Mouse (Mus musculus): ENCODE measurements at regions not wholly inside any gene's neighbourhood (a gene's known extent, or its start where the extent isn't known, plus 50 kb on each side); places are given as distances from the start of the nearest gene placed in this dataset.

DNA sequence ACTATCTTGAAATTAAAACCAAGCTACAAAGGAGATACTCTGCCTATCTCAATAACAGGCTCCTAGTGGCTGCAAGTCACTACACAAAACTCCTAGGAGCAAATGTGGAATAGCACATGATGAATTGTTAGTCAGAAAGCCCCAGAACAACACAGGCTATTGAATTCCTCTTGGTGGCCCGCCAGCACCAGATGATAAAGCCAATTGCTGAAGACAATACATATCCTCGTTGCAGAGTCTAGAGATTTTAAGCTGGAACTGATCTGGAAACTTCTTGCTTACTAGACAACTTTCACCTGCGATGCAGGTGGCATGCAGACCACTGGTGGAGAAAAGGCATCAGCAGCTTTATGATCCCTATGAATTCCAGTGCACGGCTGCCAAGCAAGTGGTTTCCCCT is 126.5 kb upstream of the Eya4 start:
- Histone ChIP-seq H3K27ac (ENCODE audit: insufficient read depth, low read depth, low read length, poor library complexity, severe bottlenecking) (no peak overlapping the region), H3K4me1 (ENCODE audit: control insufficient read depth in 2 of 2, insufficient read depth in 2 of 2, low read length in 2 of 2, poor library complexity in 1 of 2) (no peaks in the 10 kb centered on the region), H3K36me3 (ENCODE audit: control insufficient read depth, insufficient read depth, low read length, poor library complexity, severe bottlenecking) (no peaks in the 10 kb centered on the region), H3K9ac (ENCODE audit: insufficient read depth, low read depth, low read length, poor library complexity, severe bottlenecking) (no peak overlapping the region), H3K9me3 (ENCODE audit: control insufficient read depth, insufficient read depth, low read depth, low read length) (no peaks in the 10 kb centered on the region), H3K4me3 (ENCODE audit: insufficient read depth in 1 of 2, low read depth in 1 of 2, low read length in 2 of 2, poor library complexity in 1 of 2, severe bottlenecking in 1 of 2) (no peak overlapping the region)
- in situ Hi-C loops (cut with MboI; ENCODE audit: low sequenced_read_pairs in 2 of 2, unreplicated experiment in 2 of 2) = no loop called here
- DNase-seq (ENCODE audit: low read depth, low spot score) = no peak
- TF ChIP-seq MAFK (IDR thresholded peaks at IDR 0.05; ENCODE audit: insufficient read depth, low read depth, low read length) (no peak), CHD2 (IDR thresholded peaks at IDR 0.05; ENCODE audit: low read depth, low read length) (no peak), ZC3H11A (IDR thresholded peaks at IDR 0.05; ENCODE audit: borderline replicate concordance, low read depth, low read length) (no peak), ZNF384 (IDR thresholded peaks at IDR 0.05; ENCODE audit: low read depth, low read length) (no peak), HCFC1 (IDR thresholded peaks at IDR 0.05; ENCODE audit: borderline replicate concordance, insufficient read depth, low read length) (no peak)

DNA sequence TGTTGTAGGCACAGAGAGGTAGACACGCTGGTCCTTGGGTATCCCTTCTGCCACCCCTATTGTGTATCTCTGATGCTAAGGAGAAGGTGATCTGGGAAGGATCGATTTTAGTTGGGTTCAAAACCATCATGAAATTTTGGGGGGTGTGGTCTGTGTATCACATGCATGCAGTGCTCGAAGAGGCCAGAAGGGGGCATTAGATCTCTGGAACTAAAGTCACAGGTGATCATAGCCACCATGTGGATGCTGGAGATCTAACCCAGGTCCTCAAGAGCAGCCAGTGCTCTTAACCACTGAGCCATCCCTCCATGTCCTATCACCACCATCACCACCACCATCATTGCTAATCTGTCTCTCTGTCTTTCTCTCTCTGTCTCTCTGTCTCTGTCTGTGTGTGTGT is 100.4 kb upstream of the Eya4 start:
- Histone ChIP-seq H3K36me3 (ENCODE audit: control insufficient read depth, insufficient read depth, low read length, poor library complexity, severe bottlenecking) (no peaks in the 10 kb centered on the region), H3K27ac (ENCODE audit: insufficient read depth, low read depth, low read length, poor library complexity, severe bottlenecking) (no peak overlapping the region), H3K9ac (ENCODE audit: insufficient read depth, low read depth, low read length, poor library complexity, severe bottlenecking) (no peak overlapping the region), H3K9me3 (ENCODE audit: control insufficient read depth, insufficient read depth, low read depth, low read length) (no peaks in the 10 kb centered on the region), H3K4me3 (ENCODE audit: insufficient read depth in 1 of 2, low read depth in 1 of 2, low read length in 2 of 2, poor library complexity in 1 of 2, severe bottlenecking in 1 of 2) (no peak overlapping the region), H3K4me1 (ENCODE audit: control insufficient read depth in 2 of 2, insufficient read depth in 2 of 2, low read length in 2 of 2, poor library complexity in 1 of 2) (no peaks in the 10 kb centered on the region)
- in situ Hi-C loops (cut with MboI; ENCODE audit: low sequenced_read_pairs in 2 of 2, unreplicated experiment in 2 of 2) = no loop called here
- TF ChIP-seq MAFK (IDR thresholded peaks at IDR 0.05; ENCODE audit: insufficient read depth, low read depth, low read length) (no peak), HCFC1 (IDR thresholded peaks at IDR 0.05; ENCODE audit: borderline replicate concordance, insufficient read depth, low read length) (no peak), ZC3H11A (IDR thresholded peaks at IDR 0.05; ENCODE audit: borderline replicate concordance, low read depth, low read length) (no peak; the same call in 1 of the 2 replicates), CHD2 (IDR thresholded peaks at IDR 0.05; ENCODE audit: low read depth, low read length) (no peak), ZNF384 (IDR thresholded peaks at IDR 0.05; ENCODE audit: low read depth, low read length) (no peak)
- DNase-seq (ENCODE audit: low read depth, low spot score) = peak; percentile 36

DNA sequence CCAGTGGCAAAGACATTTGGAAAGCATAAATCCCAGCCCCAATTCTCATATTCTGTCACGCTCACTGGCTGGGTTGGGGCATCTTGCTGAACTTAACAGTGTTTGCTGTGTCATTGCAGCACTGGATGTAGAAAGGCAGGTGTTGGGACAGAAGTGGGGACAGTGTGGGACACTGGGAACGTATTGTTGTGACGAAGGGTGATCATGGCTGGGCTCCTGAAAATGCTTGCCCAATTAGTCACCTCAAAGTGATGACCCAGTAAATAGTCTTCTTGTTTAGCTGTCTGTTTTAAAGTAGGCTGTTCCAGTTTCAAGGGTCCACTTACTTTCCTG is 100.0 kb upstream of the Eya4 start:
- no peaks in the 10 kb centered on the region for H3K4me1 ChIP-seq (ENCODE audit: control insufficient read depth in 2 of 2, insufficient read depth in 2 of 2, low read length in 2 of 2, poor library complexity in 1 of 2)
- no peaks in the 10 kb centered on the region for H3K36me3 ChIP-seq (ENCODE audit: control insufficient read depth, insufficient read depth, low read length, poor library complexity, severe bottlenecking)
- no peak for DNase-seq (ENCODE audit: low read depth, low spot score)
- in situ Hi-C loops (cut with MboI; ENCODE audit: low sequenced_read_pairs in 2 of 2, unreplicated experiment in 2 of 2) = no loop called here
- no peak overlapping the region for H3K27ac ChIP-seq (ENCODE audit: insufficient read depth, low read depth, low read length, poor library complexity, severe bottlenecking)
- H3K9me3 ChIP-seq (ENCODE audit: control insufficient read depth, insufficient read depth, low read depth, low read length) = no peaks in the 10 kb centered on the region
- TF ChIP-seq ZC3H11A (IDR thresholded peaks at IDR 0.05; ENCODE audit: borderline replicate concordance, low read depth, low read length) (no peak), ZNF384 (IDR thresholded peaks at IDR 0.05; ENCODE audit: low read depth, low read length) (no peak), MAFK (IDR thresholded peaks at IDR 0.05; ENCODE audit: insufficient read depth, low read depth, low read length) (no peak)
- no peak overlapping the region for H3K9ac ChIP-seq (ENCODE audit: insufficient read depth, low read depth, low read length, poor library complexity, severe bottlenecking)
- H3K4me3 ChIP-seq (ENCODE audit: insufficient read depth in 1 of 2, low read depth in 1 of 2, low read length in 2 of 2, poor library complexity in 1 of 2, severe bottlenecking in 1 of 2) = no peak overlapping the region

DNA sequence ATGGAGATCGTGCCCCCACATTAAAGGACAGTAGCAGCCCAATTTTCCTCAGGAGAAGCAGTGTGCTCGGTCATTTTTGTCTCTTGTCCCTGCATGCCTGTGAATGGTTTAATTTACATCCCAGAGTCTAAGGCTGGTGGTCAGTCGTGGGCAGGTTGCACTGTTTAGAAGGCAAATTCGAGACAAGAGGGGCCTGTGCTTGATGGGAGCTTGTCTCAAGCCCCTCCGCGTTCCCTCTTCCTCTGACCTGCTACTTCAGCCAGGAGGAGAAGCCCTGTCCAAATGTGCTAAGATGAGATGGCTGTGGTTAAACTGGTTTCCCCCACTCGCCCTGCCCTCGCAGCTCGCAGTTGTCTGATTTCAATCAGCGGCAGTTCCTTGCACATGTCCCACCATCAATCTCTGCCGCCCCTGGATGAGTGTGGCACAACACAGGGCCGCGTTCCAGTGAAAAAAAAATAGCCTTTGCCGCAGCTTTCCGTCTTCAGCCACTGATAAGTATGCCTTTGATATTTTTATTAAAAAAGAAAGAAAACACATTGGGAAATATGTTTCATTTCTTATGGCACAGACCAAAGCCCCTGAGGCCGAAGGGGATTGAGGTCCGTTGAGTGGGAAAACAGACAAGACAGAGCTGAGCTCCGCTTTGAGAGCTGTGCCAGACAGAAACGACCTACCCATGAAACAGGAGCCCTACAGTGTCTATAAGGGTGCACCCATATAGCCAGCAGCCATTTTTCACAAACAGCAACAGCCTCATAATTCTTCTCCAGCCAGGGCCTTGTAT is 99.5 kb upstream of the Eya4 start:
- Histone ChIP-seq H3K9me3 (ENCODE audit: control insufficient read depth, insufficient read depth, low read depth, low read length) (no peaks in the 10 kb centered on the region), H3K27ac (ENCODE audit: insufficient read depth, low read depth, low read length, poor library complexity, severe bottlenecking) (no peak overlapping the region), H3K36me3 (ENCODE audit: control insufficient read depth, insufficient read depth, low read length, poor library complexity, severe bottlenecking) (no peaks in the 10 kb centered on the region), H3K9ac (ENCODE audit: insufficient read depth, low read depth, low read length, poor library complexity, severe bottlenecking) (no peak overlapping the region), H3K4me1 (ENCODE audit: control insufficient read depth in 2 of 2, insufficient read depth in 2 of 2, low read length in 2 of 2, poor library complexity in 1 of 2) (no peaks in the 10 kb centered on the region), H3K4me3 (ENCODE audit: insufficient read depth in 1 of 2, low read depth in 1 of 2, low read length in 2 of 2, poor library complexity in 1 of 2, severe bottlenecking in 1 of 2) (no peak overlapping the region)
- in situ Hi-C loops (cut with MboI; ENCODE audit: low sequenced_read_pairs in 2 of 2, unreplicated experiment in 2 of 2) = no loop called here
- DNase-seq (ENCODE audit: low read depth, low spot score) = no peak
- no peak for TF ChIP-seq HCFC1 (IDR thresholded peaks at IDR 0.05; ENCODE audit: borderline replicate concordance, insufficient read depth, low read length)
- TF ChIP-seq MAFK (IDR thresholded peaks at IDR 0.05; ENCODE audit: insufficient read depth, low read depth, low read length) = no peak
- no peak for TF ChIP-seq CHD2 (IDR thresholded peaks at IDR 0.05; ENCODE audit: low read depth, low read length)
- TF ChIP-seq ZNF384 (IDR thresholded peaks at IDR 0.05; ENCODE audit: low read depth, low read length) = no peak
- no peak for TF ChIP-seq ZC3H11A (IDR thresholded peaks at IDR 0.05; ENCODE audit: borderline replicate concordance, low read depth, low read length)

Data from ES-E14 (cell line).